Mouse (Mus musculus) kidney, postnatal 10 days (tissue): Measurements from ENCODE around the gene Mfsd4b2.

Source experiments
- DNase-seq: peaks from one replicate; pipeline ENCODE4 v3.0.0; 2021; ENCODE audit warnings: mixed read lengths

Gene Mfsd4b2

GRCm38 (mm10) chr10:39888621-39889020 is 38.1 kb downstream of the Mfsd4b2 start:
- DNase-seq, result no peak
